ENCODE assay signal across 8 mouse cellular contexts in genomic region chr2:18672766-18673164, GRCm38 (mm10). TPM values are rescaled to one million over a fixed set of nuclear protein-coding genes. Genes with fewer than 3 reads are reported as not detected.
DNase-seq lines count a peak whose midpoint lies in the region; ATAC-seq and TF ChIP-seq lines count a peak whose summit lies in the region.

No protein-coding gene starts in this region.

- no peak for ATAC-seq in heart, embryonic 16.5 days (replicated peaks; ENCODE audit: extremely low read depth, insufficient read depth, low FRiP score)
- no peak for ATAC-seq in liver, embryonic 15.5 days (ENCODE audit: insufficient read depth)
- no peak for ATAC-seq in granulocyte monocyte progenitor cell, adult 5-6 weeks (replicated peaks; ENCODE audit: poor library complexity, severe bottlenecking)

- DNase-seq in layer of hippocampus, adult 2 months (ENCODE audit: low spot score in 2 of 2), result peak in 1 of 2 experiments; percentile 19
- no peak for DNase-seq in layer of hippocampus, postnatal 25 days (ENCODE audit: extremely low spot score in 1 of 2, low spot score in 1 of 2)
- peak; percentile 57 for DNase-seq in adipocyte (ENCODE audit: low spot score)
- no peak for DNase-seq in natural killer cell, adult 2 months (ENCODE audit: low spot score in 2 of 2)
- DNase-seq in spleen, postnatal 14 days (ENCODE audit: low spot score in 2 of 2), result no peak

- H3K27ac ChIP-seq in layer of hippocampus, adult 2 months, result peak overlapping the region; percentile 98
- peak overlapping the region; percentile 98 for H3K27ac ChIP-seq in heart, embryonic 16.5 days (ENCODE audit: low read length)
- H3K27ac ChIP-seq in liver, embryonic 15.5 days (replicated peaks), result peak overlapping the region; percentile 77

- H3K4me2 ChIP-seq in heart, embryonic 16.5 days (ENCODE audit: low read depth, low read length), result peak overlapping the region; percentile 92
- H3K4me2 ChIP-seq in liver, embryonic 15.5 days, result peak overlapping the region; percentile 87

- peak overlapping the region; percentile 96 for H3K4me3 ChIP-seq in layer of hippocampus, adult 2 months
- peak overlapping the region; percentile 94 for H3K4me3 ChIP-seq in heart, embryonic 16.5 days (ENCODE audit: low read length)
- H3K4me3 ChIP-seq in liver, embryonic 15.5 days (replicated peaks), result peak overlapping the region; percentile 80

- 1% methylated on average over 11 of the region's 11 CpGs for WGBS in heart, embryonic 16.5 days
- under 1% methylated on average over 11 of the region's 11 CpGs for WGBS in liver, embryonic 15.5 days (ENCODE audit: insufficient replicate concordance)

- H3K4me1 ChIP-seq in heart, embryonic 16.5 days (ENCODE audit: control insufficient read depth, insufficient read depth, low read length), result peaks cover 13% of the 10 kb centered on the region
- peaks cover 27% of the 10 kb centered on the region for H3K4me1 ChIP-seq in liver, embryonic 15.5 days (replicated peaks)

- peak overlapping the region; percentile 99 for H3K9ac ChIP-seq in heart, embryonic 16.5 days (ENCODE audit: low read length)
- peak overlapping the region; percentile 84 for H3K9ac ChIP-seq in liver, embryonic 15.5 days

- H3K36me3 ChIP-seq in heart, embryonic 16.5 days (ENCODE audit: control insufficient read depth, insufficient read depth), result no peaks in the 10 kb centered on the region
- H3K36me3 ChIP-seq in liver, embryonic 15.5 days (replicated peaks), result no peaks in the 10 kb centered on the region

- H3K9me3 ChIP-seq in heart, embryonic 16.5 days (replicated peaks; ENCODE audit: control insufficient read depth, low read length), result no peaks in the 10 kb centered on the region
- no peaks in the 10 kb centered on the region for H3K9me3 ChIP-seq in liver, embryonic 15.5 days (replicated peaks)

- no peak for TF ChIP-seq CTCF in layer of hippocampus, adult 2 months (conservative IDR thresholded peaks at IDR 0.05)

- no peaks in the 10 kb centered on the region for H3K27me3 ChIP-seq in heart, embryonic 16.5 days (ENCODE audit: control insufficient read depth, insufficient read depth, low read length)
- H3K27me3 ChIP-seq in liver, embryonic 15.5 days, result peaks cover 65% of the 10 kb centered on the region

RNA-seq across cellular contexts. Expression of gene Commd3, which starts 0.6 kb away (rescaled TPM):
- 100 to 1,000 TPM; 106 TPM for total RNA-seq in layer of hippocampus, adult 2 months (2021)
- 100 to 1,000 TPM; 104 to 110 TPM for total RNA-seq in layer of hippocampus, postnatal 25 days (2021)
- 194 and 201 TPM in 2 replicates for polyA plus RNA-seq in heart, embryonic 16.5 days (2015; fragmentation: Nextera tagmentation; extraction: Ambion mirVana)
- 76.8 and 85.1 TPM in 2 replicates for polyA plus RNA-seq in liver, embryonic 15.5 days (2015; fragmentation: Nextera tagmentation; extraction: Ambion mirVana)
- 107 and 136 TPM in 2 replicates for total RNA-seq in granulocyte monocyte progenitor cell, adult 5-6 weeks (2014; fragmentation: Nextera tagmentation)
- total RNA-seq in granulocyte monocyte progenitor cell, adult 5-6 weeks (2017), result 205 and 217 TPM in 2 replicates

RNA-seq across cellular contexts. Expression of gene Bmi1, which starts 4.1 kb away (rescaled TPM):
- 10 to 100 TPM; 54.5 to 55.7 TPM for total RNA-seq in layer of hippocampus, adult 2 months (2021)
- total RNA-seq in layer of hippocampus, postnatal 25 days (2021), result 10 to 100 TPM; 51.7 to 53.7 TPM
- 13.8 and 15.8 TPM in 2 replicates for polyA plus RNA-seq in heart, embryonic 16.5 days (2015; fragmentation: Nextera tagmentation; extraction: Ambion mirVana)
- polyA plus RNA-seq in liver, embryonic 15.5 days (2015; fragmentation: Nextera tagmentation; extraction: Ambion mirVana), result 4.1 and 4.2 TPM in 2 replicates
- 31.9 and 32.1 TPM in 2 replicates for total RNA-seq in granulocyte monocyte progenitor cell, adult 5-6 weeks (2014; fragmentation: Nextera tagmentation)
- 26.6 and 41.9 TPM in 2 replicates for total RNA-seq in granulocyte monocyte progenitor cell, adult 5-6 weeks (2017)

RNA-seq across cellular contexts. Expression of gene Spag6, which starts 21.1 kb away (rescaled TPM):
- total RNA-seq in layer of hippocampus, adult 2 months (2021), result 1 to 10 TPM; 3.8 to 7.2 TPM
- total RNA-seq in layer of hippocampus, postnatal 25 days (2021), result 1 to 10 TPM; 3.8 to 5.5 TPM
- polyA plus RNA-seq in heart, embryonic 16.5 days (2015; fragmentation: Nextera tagmentation; extraction: Ambion mirVana), result 0.26 TPM in 1 of 2 replicates, not detected in the other
- polyA plus RNA-seq in liver, embryonic 15.5 days (2015; fragmentation: Nextera tagmentation; extraction: Ambion mirVana), result not detected in 2 replicates
- total RNA-seq in granulocyte monocyte progenitor cell, adult 5-6 weeks (2014; fragmentation: Nextera tagmentation), result not detected in 2 replicates
- not detected in 2 replicates for total RNA-seq in granulocyte monocyte progenitor cell, adult 5-6 weeks (2017)

Comparison
In these comparisons a context has a peak if more than half of its experiments do, and no peak if none do; other contexts are left out.
1. RNA of gene Spag6, which starts 21.1 kb away (total RNA-seq): 3.8 to 7.2 TPM in layer of hippocampus, adult 2 months and 3.8 to 5.5 TPM in layer of hippocampus, postnatal 25 days; not detected in granulocyte monocyte progenitor cell, adult 5-6 weeks; every median in the first group is over 4 times any median in the second.
2. Peak in every context shown above with its lines, with median percentiles within 50 percentile points of each other: H3K27ac ChIP-seq and H3K4me3 ChIP-seq.